Comparison of ENCODE assay signal across 9 mouse cellular contexts in genomic region chr6:119585652-119586375, GRCm38 (mm10). TPM values are rescaled to one million over a fixed set of nuclear protein-coding genes. Genes with fewer than 3 reads are reported as not detected.
DNase-seq lines count a peak whose midpoint lies in the region; ATAC-seq lines count a peak whose summit lies in the region.
"Had no signal": no experiment of that assay in that cellular context is flagged by ENCODE, and none has a peak within 500 bp of the region (broad histone marks: within the 10 kb centered on the region; RNA-seq: fewer than 3 reads in every experiment).

No protein-coding gene starts in this region.

- 0 out of 2 replicates have a peak overlapping the region, but pooled peaks have one; percentile 38 for H3K27ac ChIP-seq in midbrain, embryonic 15.5 days
- H3K27ac ChIP-seq: neural tube, embryonic 13.5 days had no signal

- no peaks in the 10 kb centered on the region for H3K27me3 ChIP-seq in midbrain, embryonic 15.5 days (replicated peaks)
- H3K27me3 ChIP-seq: neural tube, embryonic 13.5 days had no signal

- 63% methylated on average over 5 of the region's 5 CpGs for WGBS in midbrain, embryonic 15.5 days

- H3K4me1 ChIP-seq in midbrain, embryonic 15.5 days = peaks cover 8% of the 10 kb centered on the region; the same call in 1 of the 2 replicates

- peak; percentile 36 for DNase-seq in right cerebral cortex, adult 18-20 months
- DNase-seq in right cerebral cortex, adult 2 months (ENCODE audit: low spot score in 2 of 2) = no peak
- peak; percentile 28 for DNase-seq in heart, adult 8-10 months (ENCODE audit: low spot score)
- peak; percentile 44 to 56 for DNase-seq in layer of hippocampus, adult 8-10 months (ENCODE audit: low spot score in 2 of 2)
- DNase-seq in MN1 (ENCODE audit: low spot score) = no peak
- no peak for DNase-seq in cerebellum, postnatal 14 days
- DNase-seq in c-Kit-positive CD71-positive TER-119-positive erythroid progenitor cells, embryonic 14.5 days (ENCODE audit: low spot score) = no peak

- no peaks in the 10 kb centered on the region for H3K36me3 ChIP-seq in midbrain, embryonic 15.5 days (replicated peaks)
- H3K36me3 ChIP-seq: neural tube, embryonic 13.5 days had no signal

- ATAC-seq in midbrain, embryonic 15.5 days (replicated peaks) = no peak

- H3K9me3 ChIP-seq in midbrain, embryonic 15.5 days = no peaks in the 10 kb centered on the region
- H3K9me3 ChIP-seq: neural tube, embryonic 13.5 days had no signal

- no peak overlapping the region for H3K4me3 ChIP-seq in midbrain, embryonic 15.5 days
- H3K4me3 ChIP-seq: neural tube, embryonic 13.5 days had no signal

- no peak overlapping the region for H3K4me2 ChIP-seq in midbrain, embryonic 15.5 days
- H3K4me2 ChIP-seq: neural tube, embryonic 13.5 days had no signal

- H3K9ac ChIP-seq in midbrain, embryonic 15.5 days = no peak overlapping the region
- H3K9ac ChIP-seq: neural tube, embryonic 13.5 days had no signal

RNA-seq across cellular contexts. Expression of gene Wnt5b, which starts 41.7 kb away (rescaled TPM):
- 1 to 10 TPM; 1.6 to 3.8 (median 2.5) TPM for total RNA-seq in heart, adult 8-10 months (2022)
- 1 to 10 TPM; 1.6 to 3.1 (median 2.5) TPM for total RNA-seq in layer of hippocampus, adult 8-10 months (2022)
- 2.3 TPM in 2 replicates for polyA plus RNA-seq in midbrain, embryonic 15.5 days (2015; fragmentation: Nextera tagmentation; extraction: Ambion mirVana)

Comparison
In these comparisons a context has a peak if more than half of its experiments do, and no peak if none do; other contexts are left out.
1. DNase-seq: peak in right cerebral cortex, adult 18-20 months (single experiment), heart, adult 8-10 months (single experiment) and layer of hippocampus, adult 8-10 months (2 of 2); none in right cerebral cortex, adult 2 months (0 of 2), MN1 (single experiment), cerebellum, postnatal 14 days (0 of 2) and c-Kit-positive CD71-positive TER-119-positive erythroid progenitor cells, embryonic 14.5 days (single experiment).